Mouse (Mus musculus) erythroblast, embryonic 14.5 days (primary cell): ENCODE measurements around the gene Vps52. TPM values are rescaled to one million over a fixed set of nuclear protein-coding genes. Genes with fewer than 3 reads are reported as not detected.

ENCODE experiments used
- H3K27me3 ChIP-seq: 2 replicates; pipeline ENCODE4 v1.6.1; 2012; ENCODE audit warnings: inconsistent platforms; ENCODE audit not compliant: control insufficient read depth
- H3K36me3 ChIP-seq: 2 replicates; pipeline ENCODE4 v1.6.1; 2012; ENCODE audit warnings: mild to moderate bottlenecking, inconsistent platforms; ENCODE audit not compliant: control insufficient read depth
- H3K4me1 ChIP-seq: 2 replicates; pipeline ENCODE4 v1.6.1; 2012; ENCODE audit warnings: inconsistent platforms; ENCODE audit not compliant: control insufficient read depth
- H3K4me3 ChIP-seq: replicated peaks from 2 replicates; pipeline ENCODE3; 2012; ENCODE audit warnings: moderate library complexity, mild to moderate bottlenecking, inconsistent platforms
- H3K9me3 ChIP-seq: 2 replicates; pipeline ENCODE4 v1.6.1; 2012; ENCODE audit warnings: low read length, inconsistent platforms, mixed read lengths; ENCODE audit not compliant: control insufficient read depth
- GATA1 ChIP-seq: IDR thresholded peaks from 2 replicates; pipeline ENCODE4 v1.6.1; 2012; ENCODE audit warnings: low read length, inconsistent platforms, mixed read lengths
- TAL1 ChIP-seq: IDR thresholded peaks from 3 replicates; pipeline ENCODE4 v1.6.1; 2012; ENCODE audit warnings: low read length, inconsistent platforms, mixed read lengths
- polyA plus RNA-seq: library from polyadenylated mRNA; stranded (reverse); fragments of >175 nt; gene quantifications from 2 replicates; pipeline ENCODE4 v1.2.3, GENCODE M21; 2012

Vps52 gene
- polyA plus RNA-seq, 1 experiment: 10.1 TPM

GRCm38 (mm10) chr17:33929371-33930279 is 26.0 kb upstream of the Vps52 start, which contains the start of gene Rgl2:
TSS of gene Rgl2 (plus strand) at chr17:33929543.
- H3K4me1 ChIP-seq: peaks cover 69% of the 10 kb centered on the region
- peaks cover 15% of the 10 kb centered on the region for H3K9me3 ChIP-seq
- TF ChIP-seq TAL1: no peak
- no peak for TF ChIP-seq GATA1
- peaks cover 54% of the 10 kb centered on the region for H3K36me3 ChIP-seq
- peaks cover 2% of the 10 kb centered on the region; the same call in 1 of the 2 replicates for H3K27me3 ChIP-seq
- H3K4me3 ChIP-seq: peak within 1 kb of the TSS; percentile 95

GRCm38 (mm10) chr17:33930280-33931158 is 25.1 kb upstream of the Vps52 start:
- Histone ChIP-seq H3K27me3 (peaks cover 2% of the 10 kb centered on the region; the same call in 1 of the 2 replicates), H3K36me3 (peaks cover 54% of the 10 kb centered on the region), H3K4me1 (peaks cover 70% of the 10 kb centered on the region), H3K9me3 (peaks cover 11% of the 10 kb centered on the region), H3K4me3 (peak overlapping the region; percentile 95)
- TF ChIP-seq TAL1: no peak
- no peak for TF ChIP-seq GATA1

- H3K4me1 ChIP-seq: peaks cover 73% of the 10 kb centered on the region
- TF ChIP-seq GATA1 (no peak), TAL1 (no peak)
- peaks cover 48% of the 10 kb centered on the region for H3K36me3 ChIP-seq
- H3K27me3 ChIP-seq: peaks cover 2% of the 10 kb centered on the region; the same call in 1 of the 2 replicates
- peak overlapping the region; percentile 95 for H3K4me3 ChIP-seq
- H3K9me3 ChIP-seq: peaks cover 11% of the 10 kb centered on the region
These were observed 24.3 kb upstream of the Vps52 start for GRCm38 (mm10) chr17:33931159-33931866.

GRCm38 (mm10) chr17:33931947-33932346 is 23.7 kb upstream of the Vps52 start:
- Histone ChIP-seq H3K9me3 (peaks cover 11% of the 10 kb centered on the region), H3K4me3 (no peak overlapping the region), H3K4me1 (peaks cover 74% of the 10 kb centered on the region), H3K27me3 (peaks cover 2% of the 10 kb centered on the region; the same call in 1 of the 2 replicates), H3K36me3 (peaks cover 47% of the 10 kb centered on the region)
- TF ChIP-seq TAL1 (no peak), GATA1 (no peak)

GRCm38 (mm10) chr17:33932448-33932847 is 23.2 kb upstream of the Vps52 start:
- Histone ChIP-seq H3K36me3 (peaks cover 47% of the 10 kb centered on the region), H3K4me3 (no peak overlapping the region), H3K4me1 (peaks cover 76% of the 10 kb centered on the region), H3K9me3 (peaks cover 11% of the 10 kb centered on the region), H3K27me3 (peaks cover 2% of the 10 kb centered on the region; the same call in 1 of the 2 replicates)
- no peak for TF ChIP-seq TAL1

- peaks cover 71% of the 10 kb centered on the region for H3K4me1 ChIP-seq
- no peak for TF ChIP-seq TAL1
- no peak for TF ChIP-seq GATA1
- peaks cover 11% of the 10 kb centered on the region for H3K9me3 ChIP-seq
- peaks cover 45% of the 10 kb centered on the region for H3K36me3 ChIP-seq
- peaks cover 2% of the 10 kb centered on the region; the same call in 1 of the 2 replicates for H3K27me3 ChIP-seq
- H3K4me3 ChIP-seq: no peak overlapping the region
These were observed 22.6 kb upstream of the Vps52 start for GRCm38 (mm10) chr17:33932970-33933369.

- peaks cover 11% of the 10 kb centered on the region for H3K9me3 ChIP-seq
- H3K36me3 ChIP-seq: peaks cover 57% of the 10 kb centered on the region
These were observed 20.1 kb upstream of the Vps52 start for GRCm38 (mm10) chr17:33935422-33936055.

GRCm38 (mm10) chr17:33936993-33937392 is 18.6 kb upstream of the Vps52 start:
- peaks cover 57% of the 10 kb centered on the region for H3K36me3 ChIP-seq
- peaks cover 11% of the 10 kb centered on the region for H3K9me3 ChIP-seq
- no peak overlapping the region for H3K4me3 ChIP-seq
- peaks cover 66% of the 10 kb centered on the region for H3K4me1 ChIP-seq
- no peaks in the 10 kb centered on the region for H3K27me3 ChIP-seq
- TF ChIP-seq TAL1: no peak
- no peak for TF ChIP-seq GATA1

More at GRCm38 (mm10) chr17:33935422-33936055, 20.1 kb upstream of the Vps52 start:
- Histone ChIP-seq H3K4me3 (no peak overlapping the region), H3K4me1 (peaks cover 64% of the 10 kb centered on the region), H3K27me3 (peaks cover 1% of the 10 kb centered on the region; the same call in 1 of the 2 replicates)
- TF ChIP-seq TAL1: no peak
- no peak for TF ChIP-seq GATA1
